Mouse (Mus musculus) embryonic facial prominence, embryonic 11.5 days (tissue): ENCODE measurements around the gene Il1rap. TPM values are rescaled to one million over a fixed set of nuclear protein-coding genes. Genes with fewer than 3 reads are reported as not detected.

Source experiments
- ATAC-seq: fragments of 200-750 bp; cut with Nextera tagmentation; replicated peaks from 2 replicates; pipeline ENCODE4 v1.8.0; 2017; ENCODE audit warnings: low read depth; ENCODE audit not compliant: insufficient number of reproducible peaks, low FRiP score, low TSS enrichment
- DNase-seq: peaks from one replicate; pipeline ENCODE4 v3.0.0-alpha.2; 2015; ENCODE audit warnings: low spot score
- H3K27ac ChIP-seq: fragments of 300-500 bp; sonication (generic); replicated peaks from 2 replicates; pipeline ENCODE4 v1.5.1; 2014; ENCODE audit warnings: mild to moderate bottlenecking, low read depth, low read length, control low read depth
- H3K27me3 ChIP-seq: fragments of 300-500 bp; sonication (generic); 2 replicates; pipeline ENCODE4 v1.6.1; 2014; ENCODE audit warnings: mild to moderate bottlenecking, low read length, moderate library complexity, mixed read lengths; ENCODE audit not compliant: control insufficient read depth, insufficient read depth
- H3K36me3 ChIP-seq: fragments of 300-500 bp; sonication (generic); replicated peaks from 2 replicates; pipeline ENCODE4 v1.6.1; 2014; ENCODE audit warnings: low read depth, mild to moderate bottlenecking, low read length, moderate library complexity, mixed read lengths; ENCODE audit not compliant: control insufficient read depth, insufficient read depth
- H3K4me1 ChIP-seq: fragments of 300-500 bp; sonication (generic); 2 replicates; pipeline ENCODE4 v1.6.1; 2014; ENCODE audit warnings: low read length, mixed read lengths; ENCODE audit not compliant: control insufficient read depth, insufficient read depth
- H3K4me2 ChIP-seq: fragments of 300-500 bp; sonication (generic); 2 replicates; pipeline ENCODE4 v1.6.1; 2014; ENCODE audit warnings: low read depth, mild to moderate bottlenecking, control low read depth, low read length, moderate library complexity
- H3K4me3 ChIP-seq: fragments of 300-500 bp; sonication (generic); 2 replicates; pipeline ENCODE4 v1.5.1; 2014; ENCODE audit warnings: low read depth, low read length, control low read depth
- H3K9ac ChIP-seq: fragments of 300-500 bp; sonication (generic); replicated peaks from 2 replicates; pipeline ENCODE4 v1.6.1; 2014; ENCODE audit warnings: mild to moderate bottlenecking, control low read depth, low read length
- H3K9me3 ChIP-seq: fragments of 300-500 bp; sonication (generic); replicated peaks from 2 replicates; pipeline ENCODE4 v1.6.1; 2016; ENCODE audit warnings: mild to moderate bottlenecking, low read length, inconsistent platforms, mixed read lengths; ENCODE audit not compliant: control insufficient read depth
- WGBS: fragments of 180-500 bp; shearing (Covaris S2); extraction: QIAGEN DNeasy Blood & Tissue Kit; methylation state at CpG from one replicate; pipeline ENCODE4 v1.1.7; 2014; 5-methylcytosine and 5-hydroxymethylcytosine counted together
- polyA plus RNA-seq: library from polyadenylated mRNA; unstranded; fragments of >200 nt; fragmentation: Nextera tagmentation; extraction: Ambion mirVana; gene quantifications from 2 replicates; pipeline ENCODE4 v1.2.1, GENCODE M21; 2014

The Il1rap gene
- polyA plus RNA-seq, 1 experiment from 2014 or later: 5.1 TPM

DNA sequence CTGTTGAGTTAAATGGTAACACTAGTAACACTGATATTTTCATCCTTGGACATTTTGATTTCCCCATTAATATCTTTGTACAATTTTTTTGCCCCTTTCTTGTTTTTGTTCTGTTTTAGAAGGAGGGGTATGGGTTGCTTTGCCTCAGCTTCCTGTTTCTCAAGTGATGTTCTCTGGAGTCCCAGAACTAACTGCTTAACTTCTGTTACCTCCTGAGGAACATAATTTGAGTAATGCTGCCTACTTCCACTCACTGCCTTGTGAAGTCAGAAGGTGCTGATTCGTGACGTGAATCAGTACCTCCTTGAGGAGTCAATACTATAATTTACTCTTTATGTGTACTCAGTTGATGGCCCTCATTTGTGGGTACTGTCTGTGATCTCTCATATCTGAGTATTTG is 98.9 kb downstream of the Il1rap start:
- ATAC-seq: no peak
- 87% methylated on average over 2 of the region's 2 CpGs for WGBS

DNA sequence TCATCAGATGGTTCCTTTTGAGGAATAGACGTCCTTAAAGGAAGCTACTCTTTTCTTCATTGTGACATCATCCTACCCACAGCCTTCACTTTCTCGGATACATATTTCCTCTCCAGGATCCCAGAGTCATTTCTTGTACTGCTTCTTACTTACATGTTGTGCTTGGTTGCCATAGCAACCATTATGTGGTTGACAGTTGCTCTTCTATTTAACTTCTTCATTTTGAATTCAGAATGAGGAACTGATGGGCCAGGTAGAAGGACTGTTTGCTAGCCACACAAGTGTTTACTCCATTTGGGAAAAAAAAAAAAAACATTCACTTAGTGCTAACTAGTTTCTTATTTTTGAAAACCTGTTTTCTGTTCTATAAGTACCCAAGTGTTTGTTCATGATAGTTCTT is 108.3 kb downstream of the Il1rap start:
- ATAC-seq: no peak
- Histone ChIP-seq H3K9ac (no peak overlapping the region), H3K4me2 (no peak overlapping the region), H3K4me3 (no peak overlapping the region), H3K36me3 (no peaks in the 10 kb centered on the region), H3K4me1 (no peaks in the 10 kb centered on the region), H3K9me3 (no peaks in the 10 kb centered on the region), H3K27me3 (no peaks in the 10 kb centered on the region), H3K27ac (no peak overlapping the region)
- 79% methylated on average over 2 of the region's 2 CpGs for WGBS
- DNase-seq: no peak

More for the DNA sequence above, 98.9 kb downstream of the Il1rap start:
- Histone ChIP-seq H3K9me3 (no peaks in the 10 kb centered on the region), H3K36me3 (no peaks in the 10 kb centered on the region), H3K4me1 (no peaks in the 10 kb centered on the region), H3K4me2 (no peak overlapping the region), H3K9ac (no peak overlapping the region), H3K4me3 (no peak overlapping the region), H3K27me3 (no peaks in the 10 kb centered on the region), H3K27ac (no peak overlapping the region)
- no peak for DNase-seq

DNA sequence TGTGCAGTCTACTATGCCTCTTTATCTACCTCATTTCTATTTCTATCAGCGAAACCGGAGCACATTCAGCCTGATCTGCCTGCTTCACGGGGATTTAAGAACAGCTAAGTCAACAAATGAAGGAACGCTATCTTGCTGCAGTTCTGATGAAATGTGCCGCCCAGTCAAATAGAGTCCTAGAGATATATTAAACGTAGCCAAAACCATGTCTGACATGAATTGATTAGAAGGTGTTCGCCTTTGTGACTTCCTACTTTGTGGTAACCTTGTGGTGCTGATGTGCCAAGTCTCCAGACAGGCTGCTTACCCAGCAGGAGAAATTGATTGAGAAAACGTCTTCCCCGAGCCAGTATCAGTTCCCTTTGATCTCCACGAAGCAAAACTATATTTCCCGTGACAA is 109.8 kb downstream of the Il1rap start:
- H3K27ac ChIP-seq: no peak overlapping the region
- H3K4me2 ChIP-seq: no peak overlapping the region
- WGBS: 72% methylated on average over 11 of the region's 11 CpGs
- no peaks in the 10 kb centered on the region for H3K36me3 ChIP-seq
- H3K27me3 ChIP-seq: no peaks in the 10 kb centered on the region
- no peaks in the 10 kb centered on the region for H3K4me1 ChIP-seq
- no peaks in the 10 kb centered on the region for H3K9me3 ChIP-seq
- no peak overlapping the region for H3K9ac ChIP-seq
- no peak for DNase-seq
- ATAC-seq: no peak
- no peak overlapping the region for H3K4me3 ChIP-seq

DNA sequence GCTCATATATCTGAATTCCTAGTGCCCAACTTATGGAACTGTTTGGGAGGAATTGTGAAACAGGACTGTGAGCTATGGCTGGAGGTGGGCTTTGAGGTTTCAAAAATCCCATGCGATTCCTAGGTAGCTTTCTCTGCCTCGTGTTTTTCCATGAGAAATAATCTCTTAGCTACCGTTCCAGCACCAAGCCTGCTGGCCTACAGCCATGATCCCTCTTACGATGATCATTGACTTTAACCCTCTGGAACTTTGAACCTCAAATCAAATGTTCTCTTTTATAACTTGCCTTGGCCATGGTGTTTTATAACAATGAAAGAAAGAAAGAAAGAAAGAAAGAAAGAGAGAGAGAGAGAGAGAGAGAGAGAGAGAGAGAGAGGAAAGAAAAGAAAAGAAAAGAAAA is 116.6 kb downstream of the Il1rap start:
- Histone ChIP-seq H3K9me3 (no peaks in the 10 kb centered on the region), H3K36me3 (no peaks in the 10 kb centered on the region), H3K27me3 (no peaks in the 10 kb centered on the region), H3K4me3 (no peak overlapping the region), H3K4me1 (no peaks in the 10 kb centered on the region), H3K9ac (no peak overlapping the region), H3K27ac (no peak overlapping the region), H3K4me2 (no peak overlapping the region)
- ATAC-seq (no peak), DNase-seq (no peak)
- 92% methylated on average over 4 of the region's 4 CpGs for WGBS

DNA sequence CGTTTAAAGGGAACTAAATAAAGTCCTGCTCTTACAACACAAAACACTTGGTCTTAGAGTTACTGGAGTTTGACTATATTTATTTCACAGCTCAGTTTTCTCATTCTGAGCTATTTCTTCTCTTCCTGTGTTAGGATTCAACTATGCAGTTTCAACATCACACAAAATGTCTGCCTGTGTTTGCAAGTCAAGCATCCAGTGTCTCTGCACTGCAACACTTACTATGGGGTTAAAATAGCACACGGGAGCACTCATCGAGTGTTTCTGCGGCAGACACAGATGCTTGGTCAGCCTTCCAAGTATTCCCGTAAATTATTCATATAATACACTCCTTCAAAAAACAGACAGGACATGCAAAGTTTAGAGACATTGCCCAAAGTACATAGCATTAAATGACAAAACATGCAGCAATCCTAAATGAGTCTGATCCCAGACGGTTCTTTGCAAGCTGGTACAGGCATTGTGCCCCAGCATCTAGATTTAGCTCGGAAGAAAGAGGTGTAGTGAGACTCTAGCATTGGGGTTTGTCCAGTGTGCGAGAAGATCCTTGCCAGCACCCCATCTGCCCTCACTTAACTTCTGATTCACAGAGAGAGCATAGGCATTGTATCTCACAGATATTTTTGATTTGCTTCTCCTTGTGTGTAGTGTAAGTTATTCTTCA is 119.1 kb downstream of the Il1rap start:
- 86% methylated on average over 8 of the region's 8 CpGs for whole genome bisulfite sequencing
- no peaks in the 10 kb centered on the region for H3K36me3 ChIP-seq
- DNase-seq: no peak
- no peak overlapping the region for H3K9ac ChIP-seq
- H3K27me3 ChIP-seq: no peaks in the 10 kb centered on the region
- H3K4me2 ChIP-seq: no peak overlapping the region
- no peak overlapping the region for H3K27ac ChIP-seq
- no peak for ATAC-seq
- H3K4me1 ChIP-seq: no peaks in the 10 kb centered on the region
- no peaks in the 10 kb centered on the region for H3K9me3 ChIP-seq
- no peak overlapping the region for H3K4me3 ChIP-seq

DNA sequence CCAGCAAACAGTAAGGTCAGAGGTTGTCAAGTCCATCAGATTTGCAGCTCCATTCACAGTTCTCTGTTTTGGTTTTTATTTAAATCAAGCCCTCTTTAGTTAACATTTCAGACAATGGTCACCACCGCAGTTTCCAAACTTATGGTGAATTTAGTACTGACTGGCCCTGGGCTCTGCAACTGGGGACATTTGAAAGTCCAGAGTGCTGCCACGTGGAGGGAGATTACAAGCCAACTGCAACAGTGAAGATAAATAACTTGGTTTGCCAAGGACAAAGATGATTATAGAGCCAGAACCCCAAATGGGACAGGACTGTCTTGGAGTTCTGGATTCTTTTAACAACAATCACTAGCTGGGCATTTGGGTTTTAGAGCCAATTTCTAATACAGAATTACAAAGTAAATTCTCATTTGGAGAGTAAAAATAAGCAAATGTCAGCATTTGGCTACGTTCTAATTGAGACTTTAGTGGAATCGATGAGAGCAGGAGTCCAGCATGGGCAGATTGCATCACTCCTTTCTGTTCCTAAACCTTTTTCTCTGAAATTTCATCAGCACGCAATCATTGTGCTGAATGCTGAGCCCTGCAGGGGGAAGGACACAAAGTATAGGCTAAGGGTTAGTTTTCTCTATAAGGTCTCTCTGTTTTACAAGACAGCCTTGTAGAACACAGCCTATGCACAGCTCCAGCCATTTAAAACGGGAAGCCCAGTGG is 124.3 kb downstream of the Il1rap start:
- Histone ChIP-seq H3K4me1 (no peaks in the 10 kb centered on the region), H3K4me2 (no peak overlapping the region), H3K9ac (no peak overlapping the region), H3K9me3 (no peaks in the 10 kb centered on the region), H3K27ac (no peak overlapping the region), H3K36me3 (no peaks in the 10 kb centered on the region), H3K4me3 (no peak overlapping the region), H3K27me3 (no peaks in the 10 kb centered on the region)
- DNase-seq: no peak
- no peak for ATAC-seq
- WGBS: 74% methylated on average over 6 of the region's 6 CpGs

DNA sequence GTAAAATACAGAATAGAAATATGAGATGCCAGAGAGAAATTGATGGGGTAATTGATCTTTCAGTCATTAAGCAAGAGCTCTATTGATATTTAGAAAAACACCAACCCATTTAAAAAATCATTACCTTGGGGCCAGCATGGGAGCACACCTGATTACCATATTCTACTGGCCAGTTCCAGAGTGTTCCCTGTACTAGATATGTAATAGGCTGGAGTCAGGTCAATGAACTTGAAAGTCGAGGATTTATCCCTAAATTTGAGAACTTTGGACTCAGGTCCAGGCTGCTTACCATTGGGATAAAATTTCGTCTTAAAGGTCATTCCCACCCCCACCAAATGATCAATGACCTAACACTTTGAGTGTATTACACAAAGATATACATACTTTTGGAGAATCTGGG is 125.0 kb downstream of the Il1rap start:
- Histone ChIP-seq H3K36me3 (no peaks in the 10 kb centered on the region), H3K4me2 (no peak overlapping the region), H3K27ac (no peak overlapping the region), H3K27me3 (no peaks in the 10 kb centered on the region), H3K9ac (no peak overlapping the region), H3K4me3 (no peak overlapping the region), H3K4me1 (no peaks in the 10 kb centered on the region), H3K9me3 (no peaks in the 10 kb centered on the region)
- 64% methylated on average over 2 of the region's 2 CpGs for WGBS
- DNase-seq (no peak), ATAC-seq (no peak)

DNA sequence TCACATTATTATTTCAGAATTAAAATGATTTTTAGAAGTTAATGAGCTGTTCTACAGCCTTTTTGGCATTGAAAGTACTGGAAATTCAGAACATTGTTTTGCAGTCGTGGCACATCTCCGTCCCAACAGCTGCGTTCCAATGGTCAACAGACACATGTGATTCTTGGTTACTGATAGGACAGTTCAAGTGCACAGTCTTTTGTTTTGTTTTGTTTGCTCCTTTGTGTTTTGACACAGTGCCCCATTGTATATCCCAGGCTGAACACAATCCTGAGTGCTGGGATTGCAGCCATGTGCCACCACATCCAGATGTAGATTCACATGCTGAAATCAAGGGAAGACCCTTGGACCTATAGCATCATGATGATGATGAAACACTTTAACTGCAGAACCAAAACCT is 129.4 kb downstream of the Il1rap start:
- H3K27ac ChIP-seq: no peak overlapping the region
- H3K9me3 ChIP-seq: no peaks in the 10 kb centered on the region
- no peak overlapping the region for H3K4me2 ChIP-seq
- no peaks in the 10 kb centered on the region for H3K4me1 ChIP-seq
- H3K4me3 ChIP-seq: no peak overlapping the region
- no peak for ATAC-seq
- H3K9ac ChIP-seq: no peak overlapping the region
- no peaks in the 10 kb centered on the region for H3K27me3 ChIP-seq
- no peaks in the 10 kb centered on the region for H3K36me3 ChIP-seq
- DNase-seq: no peak
- WGBS: 91% methylated on average over 3 of the region's 3 CpGs
